In the genomic region with DNA sequence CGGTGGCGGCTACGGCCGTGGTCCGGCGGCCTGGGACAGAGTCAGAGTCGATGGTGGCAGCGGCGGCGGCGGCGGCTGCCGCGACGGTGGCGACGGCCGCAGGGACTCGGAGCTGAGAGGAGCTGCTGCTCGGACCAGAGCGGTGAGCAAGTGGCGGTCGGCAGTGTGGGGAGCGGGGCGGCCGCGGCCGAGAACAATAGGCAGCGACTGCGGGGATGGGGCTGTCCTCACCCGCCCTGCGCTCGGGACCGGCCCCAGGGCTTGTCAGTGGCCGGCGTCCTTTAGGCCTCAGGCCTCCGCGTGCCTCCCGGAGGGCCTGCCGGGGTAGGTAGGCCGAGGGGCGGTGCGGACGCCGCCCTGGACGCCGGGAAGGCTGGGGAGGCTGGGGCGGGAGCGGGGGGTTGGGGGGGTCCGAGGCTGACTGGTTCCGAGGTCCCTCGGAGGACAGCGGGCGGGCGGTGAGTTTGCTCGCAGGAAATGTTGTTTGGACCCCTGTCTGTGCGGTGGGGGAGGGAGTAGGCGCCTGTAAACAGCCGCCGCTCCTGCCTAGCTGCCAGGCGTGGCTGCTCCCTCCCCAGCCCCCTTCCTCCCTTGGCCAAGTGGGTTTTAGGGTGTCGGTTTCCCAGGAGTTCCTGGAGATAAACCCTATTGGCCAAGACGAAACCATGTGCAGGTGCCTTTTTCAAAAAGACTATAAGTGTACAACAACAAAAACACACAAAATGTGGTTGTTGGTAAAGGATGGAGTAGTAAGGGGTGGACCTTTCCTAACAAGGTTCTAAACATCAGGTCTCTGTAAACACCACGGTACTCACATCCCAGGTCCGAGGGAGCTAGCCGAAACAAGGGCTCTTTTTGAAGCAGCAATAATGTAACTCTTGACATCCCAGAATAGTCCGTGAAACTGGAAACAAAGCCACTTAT, we compare ENCODE assay signal across 8 mouse cellular contexts. TPM values are rescaled to one million over a fixed set of nuclear protein-coding genes. Genes with fewer than 3 reads are reported as not detected.
DNase-seq lines count a peak whose midpoint lies in the region; ATAC-seq lines count a peak whose summit lies in the region.

No protein-coding gene starts in this region.

- WGBS in limb, embryonic 12.5 days, result under 1% methylated on average over 67 of the region's 67 CpGs
- WGBS in midbrain, embryonic 13.5 days, result under 1% methylated on average over 65 of the region's 67 CpGs

- no peaks in the 10 kb centered on the region for H3K36me3 ChIP-seq in limb, embryonic 12.5 days
- no peaks in the 10 kb centered on the region for H3K36me3 ChIP-seq in midbrain, embryonic 13.5 days

- H3K4me3 ChIP-seq in limb, embryonic 12.5 days (replicated peaks), result peak overlapping the region; percentile 94
- H3K4me3 ChIP-seq in midbrain, embryonic 13.5 days (replicated peaks), result peak overlapping the region; percentile 97

- peaks cover 4% of the 10 kb centered on the region; the same call in 1 of the 2 replicates for H3K27me3 ChIP-seq in limb, embryonic 12.5 days
- no peaks in the 10 kb centered on the region for H3K27me3 ChIP-seq in midbrain, embryonic 13.5 days

- intact Hi-C loops in gastrocnemius, postnatal 14 days (cut with DNase I; ENCODE audit: low total_unique reads), result no loop called here

- peak; percentile 28 for DNase-seq in layer of hippocampus, adult 11-12 months (ENCODE audit: low spot score)
- DNase-seq in layer of hippocampus, adult 9-10 months (ENCODE audit: low spot score), result no peak
- peak; percentile 75 for DNase-seq in embryo, embryonic 11 days
- DNase-seq in gastrocnemius, postnatal 14 days, result peak; percentile 59
- peak; percentile 43 to 45 for DNase-seq in spleen, postnatal 14 days (ENCODE audit: low spot score in 2 of 2)

- no peaks in the 10 kb centered on the region for H3K9me3 ChIP-seq in limb, embryonic 12.5 days
- H3K9me3 ChIP-seq in midbrain, embryonic 13.5 days, result no peaks in the 10 kb centered on the region

- H3K4me2 ChIP-seq in limb, embryonic 12.5 days, result peak overlapping the region; percentile 67
- peak overlapping the region; percentile 74 for H3K4me2 ChIP-seq in midbrain, embryonic 13.5 days (replicated peaks)

- peak; percentile 7 for ATAC-seq in inflammation-experienced regulatory T-cells, adult 6 months
- ATAC-seq in limb, embryonic 12.5 days (ENCODE audit: insufficient number of reproducible peaks, insufficient read depth, low FRiP score, low TSS enrichment, low read depth), result peak; percentile 70
- peak; percentile 86 for ATAC-seq in midbrain, embryonic 13.5 days

- H3K27ac ChIP-seq in limb, embryonic 12.5 days, result peak overlapping the region; percentile 90
- H3K27ac ChIP-seq in midbrain, embryonic 13.5 days, result peak overlapping the region; percentile 91

- peak overlapping the region; percentile 97 for H3K9ac ChIP-seq in limb, embryonic 12.5 days (replicated peaks)
- peak overlapping the region; percentile 98 for H3K9ac ChIP-seq in midbrain, embryonic 13.5 days (replicated peaks)

- H3K4me1 ChIP-seq in limb, embryonic 12.5 days (replicated peaks), result peaks cover 6% of the 10 kb centered on the region; the same call in 1 of the 2 replicates
- H3K4me1 ChIP-seq in midbrain, embryonic 13.5 days (replicated peaks), result peaks cover 25% of the 10 kb centered on the region

RNA-seq across cellular contexts. Expression of gene Rc3h1, which starts 0.6 kb away (rescaled TPM):
- 10 to 100 TPM; 25.8 to 41.2 TPM for total RNA-seq in gastrocnemius, postnatal 14 days (2021)
- polyA plus RNA-seq in inflammation-experienced regulatory T-cells, adult 6 months (2017; shearing (Covaris generic)), result 10 to 100 TPM; 11.8 to 13.2 (median 12.3) TPM
- polyA plus RNA-seq in limb, embryonic 12.5 days (2016; fragmentation: Nextera tagmentation; extraction: Ambion mirVana), result 10.0 and 10.6 TPM in 2 replicates
- polyA plus RNA-seq in midbrain, embryonic 13.5 days (2015; fragmentation: Nextera tagmentation; extraction: Ambion mirVana), result 8.5 and 9.1 TPM in 2 replicates

Comparison
In these comparisons a context has a peak if more than half of its experiments do, and no peak if none do; other contexts are left out.
1. ATAC-seq: peak in every context shown above with its lines; median percentile 86 in midbrain, embryonic 13.5 days; 70 in limb, embryonic 12.5 days; 7 in inflammation-experienced regulatory T-cells, adult 6 months.